Mouse (Mus musculus): ENCODE results near the gene Noto.

- no peak for TF ChIP-seq CTCF (IDR thresholded peaks at IDR 0.05; ENCODE audit: low read depth, low read length)
- TF ChIP-seq POLR2A (IDR thresholded peaks at IDR 0.05; ENCODE audit: extremely low read depth, insufficient read depth, low read length) = no peak
These were observed 12.5 kb downstream of the Noto start for GRCm38 (mm10) chr6:85436204-85436603.
